Mouse (Mus musculus) liver, postnatal 0 days (tissue): ENCODE data around the gene Snai1.

Source experiments
- CTCF ChIP-seq: sonication (generic); IDR thresholded peaks from 2 replicates; pipeline ENCODE4 v1.5.1; 2016; ENCODE audit warnings: antibody characterized with exemption, low read depth
- EP300 ChIP-seq: IDR thresholded peaks from 2 replicates; pipeline ENCODE4 v1.6.1; 2016; ENCODE audit warnings: antibody characterized with exemption, low read depth, mild to moderate bottlenecking

GRCm38 (mm10) chr2:167539536-167540476 lies 1.8 kb downstream of the Snai1 start:
- TF ChIP-seq CTCF (no peak), EP300 (no peak)
